In genomic region chr5:122951056-122951912, GRCm38 (mm10) we compare ENCODE assay signal across 8 mouse cellular contexts. TPM values are rescaled to one million over a fixed set of nuclear protein-coding genes. Genes with fewer than 3 reads are reported as not detected.
DNase-seq lines count a peak whose midpoint lies in the region; ATAC-seq and TF ChIP-seq lines count a peak whose summit lies in the region.

No protein-coding gene starts in this region.

- 0 out of 2 replicates have a peak, but pooled peaks have one; percentile 23 for ATAC-seq in embryonic facial prominence, embryonic 12.5 days (ENCODE audit: insufficient number of reproducible peaks, insufficient read depth, low FRiP score, low TSS enrichment)
- ATAC-seq in heart, embryonic 12.5 days (ENCODE audit: insufficient number of reproducible peaks, low FRiP score), result peak; percentile 65
- no peak for ATAC-seq in liver, embryonic 12.5 days
- ATAC-seq in midbrain, postnatal 0 days (ENCODE audit: low FRiP score), result peak; percentile 42

- no peak for TF ChIP-seq CTCF in testis, adult 2 months (IDR thresholded peaks at IDR 0.05; ENCODE audit: control insufficient read depth, insufficient read depth, insufficient replicate concordance, low read depth, low read length)
- TF ChIP-seq CTCF in midbrain, postnatal 0 days (IDR thresholded peaks at IDR 0.05), result no peak; the same call in 1 of the 2 replicates

- H3K36me3 ChIP-seq in testis, adult 2 months (ENCODE audit: control insufficient read depth, insufficient read depth, low read length), result no peaks in the 10 kb centered on the region
- peaks cover 6% of the 10 kb centered on the region for H3K36me3 ChIP-seq in embryonic facial prominence, embryonic 12.5 days
- H3K36me3 ChIP-seq in heart, embryonic 12.5 days, result peaks cover 11% of the 10 kb centered on the region
- H3K36me3 ChIP-seq in liver, embryonic 12.5 days, result peaks cover 4% of the 10 kb centered on the region; the same call in 1 of the 2 replicates
- peaks cover 4% of the 10 kb centered on the region for H3K36me3 ChIP-seq in midbrain, postnatal 0 days (ENCODE audit: insufficient read depth, low read length)

- 7% methylated on average over 30 of the region's 30 CpGs for WGBS in embryonic facial prominence, embryonic 12.5 days
- WGBS in heart, embryonic 12.5 days, result 5% methylated on average over 30 of the region's 30 CpGs
- 18% methylated on average over 30 of the region's 30 CpGs for WGBS in liver, embryonic 12.5 days (ENCODE audit: insufficient replicate concordance)
- 1% methylated on average over 30 of the region's 30 CpGs for WGBS in midbrain, postnatal 0 days

- no peaks in the 10 kb centered on the region for H3K9me3 ChIP-seq in embryonic facial prominence, embryonic 12.5 days
- no peaks in the 10 kb centered on the region for H3K9me3 ChIP-seq in heart, embryonic 12.5 days (replicated peaks)
- H3K9me3 ChIP-seq in liver, embryonic 12.5 days (replicated peaks), result no peaks in the 10 kb centered on the region
- no peaks in the 10 kb centered on the region for H3K9me3 ChIP-seq in midbrain, postnatal 0 days (ENCODE audit: low read length)

- peak overlapping the region; percentile 85 for H3K4me3 ChIP-seq in testis, adult 2 months (ENCODE audit: control insufficient read depth, low read depth, low read length)
- H3K4me3 ChIP-seq in embryonic facial prominence, embryonic 12.5 days, result peak overlapping the region; percentile 44
- peak overlapping the region; percentile 50 for H3K4me3 ChIP-seq in heart, embryonic 12.5 days
- H3K4me3 ChIP-seq in liver, embryonic 12.5 days, result peak overlapping the region; percentile 42
- H3K4me3 ChIP-seq in midbrain, postnatal 0 days (ENCODE audit: low read depth, low read length), result peak overlapping the region; percentile 43

- H3K9ac ChIP-seq in embryonic facial prominence, embryonic 12.5 days, result peak overlapping the region; percentile 57
- H3K9ac ChIP-seq in heart, embryonic 12.5 days, result peak overlapping the region; percentile 73
- peak overlapping the region; percentile 14; the same call in 1 of the 2 replicates for H3K9ac ChIP-seq in liver, embryonic 12.5 days
- peak overlapping the region; percentile 64 for H3K9ac ChIP-seq in midbrain, postnatal 0 days (replicated peaks; ENCODE audit: low read length, poor library complexity, severe bottlenecking)

- DNase-seq in testis, postnatal 14 days (ENCODE audit: low spot score), result no peak
- DNase-seq in kidney, adult 9 months, result peak; percentile 85
- DNase-seq in midbrain, postnatal 0 days (ENCODE audit: low spot score), result peak; percentile 49
- peak; percentile 46 to 75 for DNase-seq in spleen, postnatal 4 days (ENCODE audit: low spot score in 2 of 2)

- H3K27me3 ChIP-seq in testis, adult 2 months (ENCODE audit: control insufficient read depth, insufficient read depth, low read length), result no peaks in the 10 kb centered on the region
- peaks cover 37% of the 10 kb centered on the region for H3K27me3 ChIP-seq in embryonic facial prominence, embryonic 12.5 days
- H3K27me3 ChIP-seq in heart, embryonic 12.5 days (replicated peaks), result peaks cover 27% of the 10 kb centered on the region
- peaks cover 58% of the 10 kb centered on the region for H3K27me3 ChIP-seq in liver, embryonic 12.5 days (replicated peaks)
- no peaks in the 10 kb centered on the region for H3K27me3 ChIP-seq in midbrain, postnatal 0 days (ENCODE audit: insufficient read depth, low read length)

- H3K27ac ChIP-seq in testis, adult 2 months (ENCODE audit: control insufficient read depth, insufficient read depth, low read depth, low read length), result peak overlapping the region; percentile 78
- no peak overlapping the region for H3K27ac ChIP-seq in embryonic facial prominence, embryonic 12.5 days
- peak overlapping the region; percentile 23 for H3K27ac ChIP-seq in heart, embryonic 12.5 days (ENCODE audit: poor library complexity, severe bottlenecking)
- no peak overlapping the region for H3K27ac ChIP-seq in liver, embryonic 12.5 days
- H3K27ac ChIP-seq in midbrain, postnatal 0 days (ENCODE audit: low read depth, low read length), result peak overlapping the region; percentile 78

- 0 out of 2 replicates have a peak, but pooled peaks have one; percentile 18 for TF ChIP-seq POLR2A in testis, adult 2 months (IDR thresholded peaks at IDR 0.05; ENCODE audit: control insufficient read depth, low read depth, low read length)

- H3K4me1 ChIP-seq in testis, adult 2 months (ENCODE audit: control insufficient read depth, insufficient read depth, low read length), result peaks cover 34% of the 10 kb centered on the region
- peaks cover 31% of the 10 kb centered on the region for H3K4me1 ChIP-seq in embryonic facial prominence, embryonic 12.5 days
- H3K4me1 ChIP-seq in heart, embryonic 12.5 days (replicated peaks), result peaks cover 27% of the 10 kb centered on the region
- H3K4me1 ChIP-seq in liver, embryonic 12.5 days, result peaks cover 26% of the 10 kb centered on the region
- H3K4me1 ChIP-seq in midbrain, postnatal 0 days (ENCODE audit: insufficient read depth, low read length), result no peaks in the 10 kb centered on the region

- H3K4me2 ChIP-seq in embryonic facial prominence, embryonic 12.5 days (replicated peaks), result peak overlapping the region; percentile 78
- peak overlapping the region; percentile 88 for H3K4me2 ChIP-seq in heart, embryonic 12.5 days
- peak overlapping the region; percentile 70 for H3K4me2 ChIP-seq in liver, embryonic 12.5 days
- H3K4me2 ChIP-seq in midbrain, postnatal 0 days (ENCODE audit: low read depth, low read length, poor library complexity, severe bottlenecking), result peak overlapping the region; percentile 92

RNA-seq across cellular contexts. Expression of gene Kdm2b, which starts 38.3 kb away (rescaled TPM):
- 48.7 and 50.9 TPM in 2 replicates for polyA plus RNA-seq in testis, adult 2 months (2012; rRNA removed)
- polyA plus RNA-seq in embryonic facial prominence, embryonic 12.5 days (2016; fragmentation: Nextera tagmentation; extraction: Ambion mirVana), result 77.9 and 84.4 TPM in 2 replicates
- polyA plus RNA-seq in heart, embryonic 12.5 days (2016; fragmentation: Nextera tagmentation; extraction: Ambion mirVana), result 38.6 and 39.8 TPM in 2 replicates
- polyA plus RNA-seq in liver, embryonic 12.5 days (2016; fragmentation: Nextera tagmentation; extraction: Ambion mirVana), result 28.9 and 30.6 TPM in 2 replicates
- 107 and 110 TPM in 2 replicates for total RNA-seq in midbrain, postnatal 0 days (2014; rRNA removed)
- polyA plus RNA-seq in midbrain, postnatal 0 days (2015; fragmentation: Nextera tagmentation; extraction: Ambion mirVana), result 78.6 and 78.8 TPM in 2 replicates

Comparison
In these comparisons a context has a peak if more than half of its experiments do, and no peak if none do; other contexts are left out.
1. H3K27ac ChIP-seq: peak in testis, adult 2 months (single experiment), heart, embryonic 12.5 days (single experiment) and midbrain, postnatal 0 days (single experiment); none in embryonic facial prominence, embryonic 12.5 days (single experiment) and liver, embryonic 12.5 days (single experiment).
2. H3K9ac ChIP-seq: peak in every context shown above with its lines; median percentile 73 in heart, embryonic 12.5 days; 64 in midbrain, postnatal 0 days; 57 in embryonic facial prominence, embryonic 12.5 days; 14 in liver, embryonic 12.5 days.
3. Peak in every context shown above with its lines, with median percentiles within 50 percentile points of each other: H3K4me3 ChIP-seq and H3K4me2 ChIP-seq.